Mouse (Mus musculus) WW6 (cell line): Measurements from ENCODE around the gene Igsf3.

Source experiments
- DNase-seq: peaks from one replicate; pipeline ENCODE4 v3.0.0-alpha.2; 2013; ENCODE audit warnings: low read depth, low spot score

Gene Igsf3

DNA sequence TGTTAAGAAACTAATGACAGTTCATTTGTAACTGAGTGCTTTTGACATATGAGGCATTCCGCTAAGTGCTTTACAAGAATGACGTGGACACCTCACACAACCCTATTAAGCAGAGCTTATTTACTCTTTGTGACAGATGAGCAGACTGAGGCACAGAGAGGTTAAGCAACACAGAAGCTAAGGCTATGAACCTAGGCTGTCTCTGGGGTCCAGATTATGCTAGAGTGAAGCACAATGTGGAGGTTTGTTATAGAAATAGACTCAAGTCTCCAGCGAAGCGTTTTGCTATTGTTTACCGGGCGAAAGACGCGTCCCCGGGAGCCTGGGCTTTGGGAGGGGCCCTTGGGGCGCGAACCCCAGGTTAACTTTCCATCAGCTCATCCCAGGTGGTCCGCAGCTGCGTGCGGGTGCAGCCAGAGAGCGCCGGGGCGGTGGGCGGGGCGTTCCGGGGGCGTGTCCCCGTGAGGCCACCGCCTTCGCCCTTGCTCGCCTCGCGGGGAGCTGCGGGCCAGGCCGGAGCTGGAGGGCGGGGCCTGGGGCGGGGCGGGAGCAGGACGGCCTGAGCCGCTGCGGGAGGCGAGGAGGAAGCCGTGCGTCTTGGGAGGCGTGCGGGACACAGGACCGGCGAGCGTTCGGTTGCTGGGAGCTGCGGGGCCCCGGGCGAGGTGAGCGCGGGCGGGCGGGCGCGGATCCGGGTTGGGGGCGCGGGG lies at the start of gene Igsf3:
TSS of gene Igsf3 (plus strand) at position 546 of the 710 bp plus-strand sequence.
- DNase-seq = peak; percentile 67

DNA sequence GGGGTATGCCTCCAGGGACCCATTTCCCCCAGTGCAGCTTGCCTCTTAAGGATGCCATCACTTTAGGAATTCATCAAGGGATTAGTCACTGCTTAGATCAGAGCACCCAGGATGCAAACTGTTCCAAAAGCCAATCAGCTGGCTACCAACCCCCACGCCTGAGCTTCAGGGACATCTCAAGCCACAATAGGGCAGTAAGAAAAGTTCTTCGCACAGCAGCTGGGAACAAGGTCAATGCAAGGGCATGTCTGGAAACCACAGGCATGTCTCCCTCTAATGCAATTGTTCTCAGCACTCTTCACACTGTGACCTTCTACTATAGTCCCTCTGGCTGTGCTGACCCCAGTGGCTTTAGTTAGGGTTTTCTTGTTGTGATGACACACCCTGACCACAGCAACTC lies 49.6 kb upstream of the Igsf3 start:
- DNase-seq = no peak

DNA sequence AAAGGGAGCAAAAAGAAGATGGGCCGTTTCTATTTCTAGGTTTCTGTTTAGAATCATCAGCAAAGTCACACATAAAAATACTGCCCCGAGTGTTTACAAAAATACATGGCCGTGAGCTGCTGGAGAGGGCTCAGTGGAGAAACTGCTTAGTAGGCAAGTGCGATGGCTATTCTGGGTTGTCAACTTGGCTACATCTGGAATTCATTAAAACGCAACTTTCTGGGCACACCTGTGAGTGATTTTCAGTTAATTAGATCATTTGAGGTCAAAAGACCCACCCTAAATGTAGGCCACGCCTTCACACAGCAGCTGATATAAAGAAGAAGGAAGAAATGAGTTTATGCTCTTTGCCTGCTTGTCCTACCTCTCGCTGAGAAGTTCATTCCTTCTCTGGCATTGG lies 48.3 kb upstream of the Igsf3 start:
- DNase-seq = no peak

DNA sequence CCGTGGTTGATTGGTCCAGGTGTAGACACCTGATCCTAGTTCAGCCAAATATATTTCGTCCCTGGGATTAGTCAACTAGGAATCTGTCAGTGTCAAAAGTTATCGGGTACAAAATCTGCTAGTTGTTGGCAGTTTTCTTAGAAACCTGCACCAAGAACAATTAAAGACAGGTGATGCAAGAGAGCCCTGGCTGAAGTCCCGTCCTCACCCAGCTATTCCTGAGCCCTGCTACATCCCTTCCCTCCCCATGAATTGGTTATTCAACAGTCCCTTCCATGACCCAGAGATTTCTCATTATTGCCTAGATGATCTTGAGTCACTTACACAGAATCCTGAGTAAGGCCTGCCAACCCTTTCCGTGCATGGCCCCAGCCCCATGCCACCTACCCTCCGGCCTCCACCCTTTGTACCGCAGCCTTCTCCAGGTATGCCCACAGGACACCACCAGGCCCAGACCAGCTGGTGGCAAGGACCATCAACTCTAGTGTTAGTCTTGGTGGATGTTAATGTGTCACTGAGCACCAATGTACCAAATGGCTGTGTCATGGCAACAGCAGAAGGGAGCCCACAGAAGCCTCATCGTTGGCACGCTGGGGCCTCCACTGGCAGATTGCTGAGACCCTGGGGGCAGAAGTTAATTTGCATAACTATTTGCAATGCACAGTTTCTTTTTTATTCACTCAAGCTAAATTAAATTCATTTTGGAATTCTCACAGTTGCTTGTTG lies 33.5 kb upstream of the Igsf3 start:
- DNase-seq = no peak

DNA sequence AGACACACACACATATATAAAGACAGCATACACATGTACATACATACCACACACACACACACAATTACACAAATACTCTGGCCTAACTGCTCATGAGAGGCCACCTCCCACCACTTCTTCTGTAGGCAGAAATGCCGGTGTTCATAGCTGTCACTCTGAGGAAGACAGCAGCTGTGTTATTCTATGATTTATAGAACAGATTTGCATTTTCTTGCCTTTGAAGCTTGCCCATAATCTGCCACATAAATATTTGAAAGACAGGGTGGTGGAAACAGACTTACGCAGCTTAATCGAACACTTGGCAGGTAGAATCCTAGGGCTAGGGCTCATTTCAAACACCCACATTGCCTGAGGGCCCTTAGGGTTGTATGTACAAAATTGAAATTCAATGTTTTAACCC lies 32.6 kb upstream of the Igsf3 start:
- no peak for DNase-seq

DNA sequence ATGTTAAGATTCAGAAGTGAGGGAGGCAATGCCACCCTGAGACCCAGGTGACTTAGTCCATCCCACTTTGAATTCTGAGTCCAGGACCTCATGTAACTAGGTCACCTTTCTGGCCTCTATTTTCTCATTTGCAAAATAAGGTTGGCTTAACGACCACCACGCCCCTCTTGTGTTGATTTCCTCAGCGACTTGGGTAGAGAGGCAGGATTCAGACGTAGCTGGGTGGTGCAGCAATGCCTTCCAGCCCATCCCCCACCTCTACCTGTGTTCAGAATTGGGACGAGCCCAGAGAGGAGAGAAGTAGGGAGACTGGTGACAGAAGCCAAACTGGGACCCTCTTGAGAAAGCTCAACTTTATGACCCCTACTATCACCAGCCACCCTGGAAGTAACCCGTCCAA lies 31.6 kb upstream of the Igsf3 start:
- DNase-seq = no peak

DNA sequence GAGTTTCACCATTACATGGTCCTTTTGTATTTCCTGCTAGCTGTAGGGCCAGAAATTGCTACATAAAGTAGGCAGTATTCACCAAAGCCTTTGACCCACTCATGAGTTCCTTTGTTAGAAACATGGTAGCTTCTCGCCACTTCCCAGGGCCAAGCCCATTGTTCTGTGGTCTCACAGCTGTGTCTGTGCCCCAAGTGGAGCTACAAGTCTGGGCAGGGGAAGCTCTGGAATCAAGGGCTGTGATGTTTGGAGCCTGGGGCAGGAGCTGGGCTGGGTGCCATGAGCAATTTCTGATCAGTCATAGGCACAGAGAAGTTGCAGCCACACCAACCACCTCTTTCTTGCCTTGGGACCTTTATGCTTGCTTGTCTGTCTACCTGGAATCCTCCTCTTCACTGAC lies 30.1 kb upstream of the Igsf3 start:
- DNase-seq = no peak

DNA sequence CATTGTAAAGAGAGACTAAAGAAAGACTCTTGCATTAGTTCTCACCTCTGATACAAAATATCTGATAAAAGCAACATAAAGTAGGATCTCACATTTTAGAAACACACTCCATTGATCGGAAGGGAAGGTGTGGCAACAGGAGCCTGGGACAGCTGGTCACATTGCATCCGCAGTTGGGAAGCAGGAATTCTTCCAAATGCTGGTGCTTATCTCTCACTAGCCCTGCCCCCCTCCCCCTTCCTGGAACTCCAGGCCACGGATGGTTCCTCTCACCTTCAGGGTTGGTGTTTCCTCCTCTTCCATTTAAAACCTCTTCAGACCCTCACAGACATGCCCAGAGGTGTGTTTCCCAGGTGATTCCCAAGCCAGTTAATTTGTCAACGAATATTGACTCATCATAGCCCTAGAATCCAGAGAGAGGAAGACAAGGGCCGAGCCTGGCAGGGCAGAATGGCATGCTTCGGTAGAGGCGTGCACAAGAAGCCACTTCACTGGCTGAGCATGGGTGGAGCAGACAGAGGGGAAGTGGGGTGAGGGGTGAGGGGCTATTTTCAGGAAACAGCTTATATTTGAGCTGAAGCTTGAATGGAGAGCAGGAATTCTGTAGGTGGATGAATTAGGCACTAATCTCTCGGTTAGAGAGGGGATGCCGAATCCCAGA lies 28.3 kb upstream of the Igsf3 start:
- DNase-seq = no peak

DNA sequence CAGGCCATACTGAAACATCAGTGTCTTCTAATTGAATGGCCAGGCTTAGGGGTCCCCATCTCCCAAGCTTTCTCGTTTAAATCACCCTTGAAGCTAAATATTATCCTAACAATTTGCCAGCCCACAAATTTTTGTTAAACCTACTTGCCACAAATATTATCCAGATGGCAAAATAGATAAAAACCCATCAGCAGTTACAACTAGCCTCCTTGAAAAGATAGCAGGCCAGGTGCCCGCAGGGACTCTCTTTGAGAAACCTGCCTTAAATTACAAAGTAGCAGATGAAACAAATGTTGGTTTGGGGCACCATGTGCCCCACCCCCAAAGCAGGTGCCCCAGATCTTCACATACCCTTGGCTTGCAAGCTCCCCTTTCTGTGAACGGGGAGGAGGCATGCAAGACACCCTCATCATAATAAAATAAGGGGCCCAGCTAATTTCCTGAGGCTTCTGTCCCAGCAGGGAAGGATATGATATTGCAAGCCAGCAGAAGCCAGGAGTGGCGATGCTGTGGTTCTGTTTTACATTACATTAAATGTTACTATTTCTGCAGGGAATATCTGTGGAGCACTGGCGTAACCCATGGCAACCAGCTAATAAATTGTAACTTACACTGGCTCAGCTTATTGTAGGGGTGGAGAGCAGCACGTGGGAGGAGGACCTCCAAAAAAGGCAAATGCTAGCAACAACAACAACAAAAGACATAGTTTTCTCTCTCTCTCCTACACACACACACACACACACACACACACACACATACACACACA lies 27.2 kb upstream of the Igsf3 start:
- DNase-seq = no peak

DNA sequence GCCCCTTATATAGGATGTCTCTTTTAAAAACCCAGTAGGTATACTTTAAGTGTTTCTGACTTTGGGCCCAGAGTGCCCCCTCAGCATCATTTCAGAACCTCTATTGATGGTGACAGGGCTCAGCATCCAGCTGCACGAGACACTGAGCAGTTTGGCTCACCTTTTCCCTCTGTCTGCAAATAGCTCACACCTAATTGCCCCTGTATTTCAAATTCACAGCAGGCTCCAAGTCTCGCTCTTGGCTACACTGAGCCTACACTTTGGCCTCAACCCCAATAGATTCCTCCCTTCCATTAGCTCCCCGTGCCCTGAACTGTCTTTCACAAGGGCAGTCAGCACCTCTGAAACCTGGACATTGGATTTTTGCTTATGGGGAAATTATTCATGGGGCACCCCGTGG lies 26.5 kb upstream of the Igsf3 start:
- DNase-seq = no peak

DNA sequence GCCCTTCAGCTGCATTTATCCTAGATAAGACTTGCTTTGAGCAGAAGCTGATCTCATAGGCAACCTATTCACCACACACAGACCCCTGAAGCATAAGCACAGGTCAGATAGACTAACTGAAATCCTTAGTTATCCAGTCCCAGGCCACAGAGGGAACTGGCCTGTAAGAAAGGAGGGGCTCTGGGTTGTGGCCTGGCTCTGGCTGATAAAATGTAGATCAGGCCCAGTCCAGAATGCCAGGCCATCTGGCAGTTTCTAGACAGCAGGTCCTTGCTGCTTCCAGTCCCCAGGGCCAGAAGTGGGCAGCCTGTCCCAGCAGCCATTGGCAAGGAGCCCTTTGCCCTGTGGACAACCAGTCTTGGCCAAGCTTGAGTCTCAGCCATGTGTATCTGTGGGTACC lies 22.4 kb upstream of the Igsf3 start:
- DNase-seq = no peak

DNA sequence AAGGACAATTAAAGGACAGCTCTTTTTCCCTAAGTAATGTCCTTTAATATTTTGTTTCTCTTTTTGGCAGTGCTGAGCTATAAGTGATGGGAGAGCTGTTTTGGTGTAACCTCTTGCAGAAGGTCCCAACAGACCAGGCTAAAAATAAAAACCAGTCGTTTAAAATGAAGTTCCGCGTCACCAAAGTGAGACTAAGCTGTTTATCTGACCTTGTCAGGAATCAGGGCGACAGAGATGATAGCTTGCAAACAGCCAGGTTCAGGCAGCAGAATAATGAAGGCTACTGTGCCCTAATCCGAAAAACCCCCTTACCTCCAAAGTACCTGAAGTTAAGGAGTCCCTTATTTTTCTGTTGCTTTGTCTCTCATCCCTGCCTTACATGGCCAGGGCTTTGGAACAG lies 21.2 kb upstream of the Igsf3 start:
- no peak for DNase-seq

DNA sequence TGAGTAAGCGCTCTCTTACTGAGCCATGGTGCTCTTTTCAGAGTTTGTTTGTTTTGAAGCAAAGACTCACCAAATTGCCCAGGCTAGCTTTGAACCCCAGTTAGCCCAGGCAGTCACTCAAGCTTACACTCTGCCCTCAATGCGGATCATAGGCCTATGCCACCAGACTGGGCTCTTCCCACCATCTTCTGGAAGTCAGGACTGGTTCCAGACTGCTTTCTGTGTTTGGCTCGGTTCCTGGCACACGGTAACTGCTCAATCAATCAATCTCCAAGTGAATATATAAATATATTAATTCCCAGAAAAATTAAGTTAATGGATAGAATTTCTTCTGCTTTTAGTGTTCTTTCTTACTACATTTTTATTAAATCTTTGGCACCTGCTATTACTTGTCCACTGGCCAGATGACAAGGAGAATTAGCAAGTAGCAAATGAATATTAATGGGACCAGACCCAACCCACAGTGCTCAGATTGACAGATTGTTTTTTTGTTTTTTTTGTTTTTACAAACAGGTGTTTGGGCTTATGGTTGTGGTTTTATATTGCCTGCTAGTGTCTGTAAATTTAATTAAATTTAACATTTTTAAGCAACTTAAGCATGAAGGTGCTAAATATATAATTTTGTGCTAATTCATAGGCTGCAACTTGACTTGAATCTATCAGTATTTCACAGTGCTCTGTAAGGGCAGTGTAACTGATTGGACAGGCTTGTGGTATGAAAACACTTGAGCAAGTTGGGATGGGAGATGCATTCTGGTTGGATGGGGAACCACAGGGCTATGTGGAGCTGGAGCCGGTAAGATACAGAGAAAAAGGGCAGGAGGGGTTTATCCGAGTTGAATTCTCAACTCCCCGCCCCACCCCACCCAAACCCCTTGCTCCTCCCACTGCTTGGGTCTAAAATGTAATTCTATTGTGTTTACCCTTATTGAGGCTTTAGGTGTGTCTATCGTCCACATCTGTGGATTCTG lies 20.0 kb upstream of the Igsf3 start:
- DNase-seq = no peak

DNA sequence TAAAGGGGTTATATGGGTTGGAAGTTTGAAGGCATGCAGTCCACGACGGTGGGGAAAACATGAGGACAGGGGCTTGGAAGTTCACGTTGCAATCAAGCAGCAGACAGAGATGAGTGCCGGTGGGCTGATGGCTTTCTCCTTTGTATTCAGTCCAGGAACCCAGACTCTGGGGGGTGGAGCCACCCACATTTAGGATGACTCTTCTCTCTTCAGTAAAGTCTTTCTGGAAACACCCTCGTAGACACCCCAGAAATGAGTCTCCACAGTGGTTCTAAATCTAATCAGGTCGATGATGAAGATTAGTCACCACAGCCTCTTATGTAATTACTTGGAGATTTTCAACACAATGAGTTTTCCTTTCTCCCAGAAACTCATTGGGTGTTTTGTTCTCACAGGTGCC lies 16.1 kb upstream of the Igsf3 start:
- no peak for DNase-seq

DNA sequence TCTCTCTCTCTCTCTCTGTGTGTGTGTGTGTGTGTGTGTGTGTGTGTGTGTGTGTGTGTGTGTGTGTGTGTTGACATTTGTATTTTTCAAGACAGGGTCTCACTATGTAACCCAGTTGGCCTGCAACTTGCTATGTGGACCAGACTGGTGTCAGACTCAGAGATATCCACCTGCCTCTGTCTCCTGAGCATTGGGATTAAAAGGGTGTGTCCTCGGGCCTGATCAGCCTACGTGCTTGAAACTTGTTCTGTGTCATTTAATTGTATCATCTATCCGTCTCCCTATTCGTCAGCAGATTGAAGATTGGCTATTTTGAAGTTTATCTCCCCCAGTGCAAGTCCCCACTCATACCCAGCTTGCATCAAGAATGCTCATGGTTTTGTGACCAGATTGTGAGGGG lies 14.5 kb upstream of the Igsf3 start:
- DNase-seq = no peak

DNA sequence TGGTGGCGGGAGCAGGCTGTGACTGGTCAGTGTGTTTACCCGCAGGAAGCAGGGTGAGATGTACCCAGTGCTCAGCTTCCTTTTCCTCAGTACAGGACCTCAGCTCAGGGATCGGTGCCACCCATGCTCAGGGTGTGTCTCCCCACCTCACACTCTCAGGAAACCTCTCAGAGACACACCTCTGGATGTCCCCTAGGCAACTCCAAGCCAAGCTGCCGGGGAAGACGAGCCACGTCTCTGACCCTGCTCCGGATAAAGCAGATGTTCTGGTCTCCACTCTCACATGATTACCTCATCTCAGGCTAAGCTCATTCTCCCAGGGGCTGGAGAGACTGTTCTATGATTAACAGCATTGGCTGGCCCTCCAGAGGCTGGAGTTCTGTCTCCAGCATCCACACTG lies 13.3 kb upstream of the Igsf3 start:
- no peak for DNase-seq

DNA sequence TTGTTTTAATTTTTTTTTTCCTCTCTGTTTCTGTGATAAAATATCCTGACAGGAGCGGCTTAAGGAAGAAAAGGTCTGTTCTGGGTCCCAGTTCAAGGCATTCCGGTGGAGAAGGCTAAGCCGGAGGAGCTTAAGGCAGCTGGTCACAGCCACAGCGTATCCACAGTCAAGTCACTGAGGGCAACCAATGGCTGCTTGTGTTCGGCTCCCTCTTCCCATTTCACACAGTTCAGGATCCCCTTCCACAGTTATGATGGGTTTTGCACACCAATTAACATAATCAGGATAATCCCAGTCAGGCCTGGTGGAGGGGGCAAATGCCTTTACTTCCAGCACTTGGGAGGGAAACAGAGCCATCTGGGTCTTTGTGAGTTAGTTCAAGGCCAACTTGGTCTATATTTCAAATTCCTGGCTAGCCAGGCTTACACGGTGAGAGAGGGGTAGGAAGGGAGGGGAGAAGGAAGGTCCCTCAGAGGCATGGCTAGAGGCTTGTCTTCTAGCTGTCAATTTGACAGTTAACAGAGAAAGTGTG lies 11.7 kb upstream of the Igsf3 start:
- DNase-seq = no peak

DNA sequence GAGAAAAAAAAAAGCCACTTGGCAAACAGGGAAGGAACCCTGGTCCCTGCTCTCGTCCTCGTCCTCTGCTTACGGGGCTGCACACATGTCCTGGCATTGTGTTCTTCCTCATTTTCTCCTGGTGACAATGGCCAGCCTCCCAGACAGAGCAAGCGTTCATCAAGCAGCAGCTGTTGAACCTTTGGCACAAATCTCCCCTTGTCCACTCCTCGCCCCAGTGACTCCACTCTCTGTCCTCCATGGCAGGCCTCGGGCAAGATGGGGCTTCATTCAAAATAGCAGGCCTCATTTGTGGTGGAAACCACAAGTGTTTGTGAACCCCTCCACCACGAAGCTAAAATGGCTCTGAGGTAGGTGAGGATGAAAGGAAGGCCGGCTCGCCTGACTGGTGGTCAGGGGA lies 11.0 kb upstream of the Igsf3 start:
- no peak for DNase-seq

DNA sequence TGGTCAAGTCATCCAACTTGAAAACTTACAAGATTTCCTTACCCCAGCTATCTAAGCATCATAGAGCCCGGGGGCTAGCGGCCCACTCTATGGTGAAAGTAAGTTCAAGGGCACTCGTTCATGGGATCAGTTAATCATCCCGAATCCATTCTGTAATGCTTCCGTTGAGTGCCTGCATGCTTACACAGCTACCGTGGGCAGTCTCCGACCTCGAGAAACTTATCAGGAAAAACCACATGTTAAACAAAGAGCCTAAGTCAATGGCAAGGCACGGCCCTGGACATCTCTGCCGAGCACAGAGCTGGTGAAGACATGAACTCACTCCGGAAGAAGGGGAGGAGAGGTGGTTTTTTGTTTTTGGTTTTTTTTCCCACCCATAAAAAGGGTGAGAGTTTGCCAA lies 9.5 kb upstream of the Igsf3 start:
- DNase-seq = no peak

DNA sequence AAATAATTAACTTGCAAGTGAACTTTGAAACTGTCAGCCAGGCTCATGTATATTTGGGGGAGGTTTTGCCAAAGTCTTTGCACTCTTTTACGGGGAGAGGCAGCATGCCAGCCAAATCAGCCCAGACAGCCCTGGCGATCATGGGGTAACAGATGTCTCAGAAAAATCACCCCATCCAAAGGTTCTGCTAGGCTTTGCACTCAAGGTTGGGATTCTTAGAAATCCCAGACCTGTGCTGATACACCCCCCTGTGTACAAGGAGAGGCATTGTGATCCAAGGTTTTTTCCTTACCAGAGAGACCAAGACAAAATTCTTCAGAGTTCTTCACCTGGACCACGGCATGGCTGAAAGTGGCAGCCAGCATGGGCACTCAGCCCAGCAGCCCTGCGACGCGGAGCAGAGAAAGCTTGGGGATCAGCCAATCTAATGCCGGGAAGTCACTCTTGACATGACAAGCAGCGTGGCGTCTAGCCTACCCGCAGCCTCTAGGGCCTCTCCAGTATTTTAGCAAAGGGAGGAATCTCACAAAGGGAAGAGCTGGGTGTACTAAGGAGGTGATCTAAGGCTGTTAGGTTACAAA lies 7.5 kb upstream of the Igsf3 start:
- DNase-seq = no peak
